Mouse (Mus musculus) heart, embryonic 15.5 days (tissue): ENCODE results near the gene Ppp1r12b. TPM values are rescaled to one million over a fixed set of nuclear protein-coding genes. Genes with fewer than 3 reads are reported as not detected.

Experiments
- ATAC-seq: fragments of 200-750 bp; cut with Nextera tagmentation; replicated peaks from 2 replicates; pipeline ENCODE4 v1.8.0; 2017; ENCODE audit warnings: low read depth, moderate TSS enrichment; ENCODE audit not compliant: insufficient number of reproducible peaks, insufficient read depth, low FRiP score
- H3K27ac ChIP-seq: fragments of 300-500 bp; sonication (generic); 2 replicates; pipeline ENCODE4 v1.5.1; 2015; ENCODE audit warnings: mild to moderate bottlenecking, inconsistent platforms
- H3K27me3 ChIP-seq: fragments of 300-500 bp; sonication (generic); 2 replicates; pipeline ENCODE4 v1.6.1; 2015; ENCODE audit warnings: inconsistent platforms
- H3K36me3 ChIP-seq: fragments of 300-500 bp; sonication (generic); 2 replicates; pipeline ENCODE4 v1.6.1; 2015; ENCODE audit warnings: mild to moderate bottlenecking, inconsistent platforms
- H3K4me1 ChIP-seq: fragments of 300-500 bp; sonication (generic); replicated peaks from 2 replicates; pipeline ENCODE4 v1.6.1; 2015; ENCODE audit warnings: inconsistent platforms
- H3K4me2 ChIP-seq: fragments of 300-500 bp; sonication (generic); 2 replicates; pipeline ENCODE4 v1.6.1; 2015; ENCODE audit warnings: inconsistent platforms, mild to moderate bottlenecking, moderate library complexity
- H3K4me3 ChIP-seq: fragments of 300-500 bp; sonication (generic); 2 replicates; pipeline ENCODE4 v1.5.1; 2015; ENCODE audit warnings: mild to moderate bottlenecking, inconsistent platforms
- H3K9ac ChIP-seq: fragments of 300-500 bp; sonication (generic); 2 replicates; pipeline ENCODE4 v1.6.1; 2015; ENCODE audit warnings: mild to moderate bottlenecking, inconsistent platforms
- H3K9me3 ChIP-seq: fragments of 300-500 bp; sonication (generic); replicated peaks from 2 replicates; pipeline ENCODE4 v1.6.1; 2016; ENCODE audit warnings: inconsistent platforms
- WGBS: fragments of 180-500 bp; shearing (Covaris S2); methylation state at CpG from one replicate; pipeline ENCODE4 v1.1.7; 2015; ENCODE audit warnings: mixed read lengths; 5-methylcytosine and 5-hydroxymethylcytosine counted together
- polyA plus RNA-seq: library from polyadenylated mRNA; unstranded; fragments of >200 nt; fragmentation: Nextera tagmentation; extraction: Ambion mirVana; gene quantifications from 2 replicates; pipeline ENCODE4 v1.2.1, GENCODE M21; 2015

Gene Ppp1r12b
- polyA plus RNA-seq, 1 experiment from 2014 or later = 26.0 TPM

GRCm38 (mm10) chr1:134774247-134774646 lies 181.5 kb downstream of the Ppp1r12b start:
- peak; percentile 44; the same call in 1 of the 2 replicates for ATAC-seq

GRCm38 (mm10) chr1:134773256-134773655 lies 182.5 kb downstream of the Ppp1r12b start:
- Histone ChIP-seq H3K36me3 (peaks cover 52% of the 10 kb centered on the region), H3K27me3 (no peaks in the 10 kb centered on the region), H3K4me3 (no peak overlapping the region), H3K4me1 (peaks cover 42% of the 10 kb centered on the region), H3K9ac (no peak overlapping the region), H3K27ac (peak overlapping the region; percentile 77), H3K4me2 (no peak overlapping the region), H3K9me3 (no peaks in the 10 kb centered on the region)
- ATAC-seq = no peak
- 63% methylated on average over 12 of the region's 12 CpGs for WGBS

More at GRCm38 (mm10) chr1:134774247-134774646, 181.5 kb downstream of the Ppp1r12b start:
- 62% methylated on average over 2 of the region's 2 CpGs for whole genome bisulfite sequencing
- H3K27ac ChIP-seq = peak overlapping the region; percentile 77
- no peaks in the 10 kb centered on the region for H3K9me3 ChIP-seq
- no peak overlapping the region for H3K9ac ChIP-seq
- peaks cover 43% of the 10 kb centered on the region for H3K4me1 ChIP-seq
- peaks cover 44% of the 10 kb centered on the region for H3K36me3 ChIP-seq
- no peaks in the 10 kb centered on the region for H3K27me3 ChIP-seq
- no peak overlapping the region for H3K4me2 ChIP-seq
- H3K4me3 ChIP-seq = no peak overlapping the region

DNA sequence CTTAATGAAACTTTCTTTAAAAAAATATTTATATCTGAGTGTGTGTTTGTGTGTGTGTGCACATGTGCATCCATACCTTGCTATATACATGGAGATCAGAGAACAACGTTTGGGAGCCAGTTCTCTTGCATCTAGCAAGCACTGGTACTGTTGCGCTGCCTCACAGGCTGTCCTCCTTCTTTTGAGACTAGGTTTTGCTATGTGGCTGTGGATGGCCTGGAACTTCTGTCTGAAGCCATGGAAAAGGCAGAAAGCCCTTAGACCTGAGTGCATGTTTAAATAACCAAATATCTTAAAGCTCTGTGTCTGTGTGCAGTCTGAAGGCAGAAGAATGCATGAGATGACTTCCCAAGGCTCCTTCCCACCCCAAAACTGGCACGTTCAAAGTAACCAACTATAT lies 182.9 kb downstream of the Ppp1r12b start:
- Histone ChIP-seq H3K9ac (no peak overlapping the region), H3K9me3 (no peaks in the 10 kb centered on the region), H3K4me3 (no peak overlapping the region), H3K27me3 (no peaks in the 10 kb centered on the region), H3K4me2 (no peak overlapping the region), H3K36me3 (peaks cover 53% of the 10 kb centered on the region), H3K27ac (peak overlapping the region; percentile 77; the same call in 1 of the 2 replicates), H3K4me1 (peaks cover 38% of the 10 kb centered on the region)
- ATAC-seq = no peak
- WGBS = 78% methylated on average over 3 of the region's 3 CpGs

GRCm38 (mm10) chr1:134771999-134772398 lies 183.7 kb downstream of the Ppp1r12b start:
- WGBS = 74% methylated on average over 7 of the region's 7 CpGs
- no peak for ATAC-seq
- Histone ChIP-seq H3K4me2 (no peak overlapping the region), H3K9me3 (no peaks in the 10 kb centered on the region), H3K4me3 (no peak overlapping the region), H3K27me3 (no peaks in the 10 kb centered on the region), H3K9ac (no peak overlapping the region), H3K4me1 (peaks cover 34% of the 10 kb centered on the region), H3K36me3 (peaks cover 61% of the 10 kb centered on the region), H3K27ac (peak overlapping the region; percentile 66)

DNA sequence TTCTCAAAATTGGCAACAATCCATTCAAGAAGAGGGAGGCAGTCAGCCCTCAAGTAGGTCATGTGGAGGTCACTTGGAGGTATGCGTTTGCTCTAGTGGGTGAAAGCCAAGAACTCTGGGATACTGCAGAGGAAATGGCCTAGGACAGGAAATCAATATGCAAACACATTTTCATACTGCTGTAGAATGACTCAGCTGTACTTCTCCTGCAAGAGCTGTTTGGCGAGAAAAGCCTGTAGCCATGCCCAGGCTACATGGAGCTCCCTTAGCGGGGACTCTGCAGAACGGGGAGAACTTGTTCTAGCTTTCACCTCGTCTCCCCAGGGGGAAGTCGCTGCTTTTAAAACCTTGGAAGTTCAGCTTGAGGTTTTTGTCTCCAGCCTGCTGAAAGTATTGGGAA lies 184.4 kb downstream of the Ppp1r12b start:
- no peaks in the 10 kb centered on the region for H3K27me3 ChIP-seq
- ATAC-seq = peak; percentile 52
- H3K36me3 ChIP-seq = peaks cover 58% of the 10 kb centered on the region
- H3K9me3 ChIP-seq = no peaks in the 10 kb centered on the region
- WGBS = 48% methylated on average over 6 of the region's 6 CpGs
- H3K9ac ChIP-seq = no peak overlapping the region
- H3K4me2 ChIP-seq = no peak overlapping the region
- no peak overlapping the region for H3K4me3 ChIP-seq
- H3K4me1 ChIP-seq = peaks cover 34% of the 10 kb centered on the region
- peak overlapping the region; percentile 66 for H3K27ac ChIP-seq

GRCm38 (mm10) chr1:134770312-134770711 lies 185.4 kb downstream of the Ppp1r12b start:
- peaks cover 35% of the 10 kb centered on the region for H3K4me1 ChIP-seq
- no peaks in the 10 kb centered on the region for H3K9me3 ChIP-seq
- no peaks in the 10 kb centered on the region for H3K27me3 ChIP-seq
- H3K4me2 ChIP-seq = no peak overlapping the region
- no peak for ATAC-seq
- H3K36me3 ChIP-seq = peaks cover 58% of the 10 kb centered on the region
- no peak overlapping the region for H3K9ac ChIP-seq
- H3K4me3 ChIP-seq = no peak overlapping the region
- H3K27ac ChIP-seq = peak overlapping the region; percentile 33; the same call in 1 of the 2 replicates
- WGBS = 94% methylated on average over 5 of the region's 5 CpGs

- Histone ChIP-seq H3K27me3 (no peaks in the 10 kb centered on the region), H3K36me3 (peaks cover 40% of the 10 kb centered on the region), H3K27ac (no peak overlapping the region), H3K4me3 (no peak overlapping the region), H3K4me2 (no peak overlapping the region), H3K9me3 (no peaks in the 10 kb centered on the region), H3K9ac (no peak overlapping the region), H3K4me1 (peaks cover 15% of the 10 kb centered on the region)
- no peak for ATAC-seq
- 85% methylated on average over 4 of the region's 4 CpGs for WGBS
Measured at GRCm38 (mm10) chr1:134766448-134766847, 189.3 kb downstream of the Ppp1r12b start.

- peaks cover 47% of the 10 kb centered on the region for H3K36me3 ChIP-seq
- H3K27ac ChIP-seq = peak overlapping the region; percentile 43
- 0 out of 2 replicates have a peak, but pooled peaks have one; percentile 53 for ATAC-seq
Measured at GRCm38 (mm10) chr1:134764831-134765458, 190.8 kb downstream of the Ppp1r12b start.

DNA sequence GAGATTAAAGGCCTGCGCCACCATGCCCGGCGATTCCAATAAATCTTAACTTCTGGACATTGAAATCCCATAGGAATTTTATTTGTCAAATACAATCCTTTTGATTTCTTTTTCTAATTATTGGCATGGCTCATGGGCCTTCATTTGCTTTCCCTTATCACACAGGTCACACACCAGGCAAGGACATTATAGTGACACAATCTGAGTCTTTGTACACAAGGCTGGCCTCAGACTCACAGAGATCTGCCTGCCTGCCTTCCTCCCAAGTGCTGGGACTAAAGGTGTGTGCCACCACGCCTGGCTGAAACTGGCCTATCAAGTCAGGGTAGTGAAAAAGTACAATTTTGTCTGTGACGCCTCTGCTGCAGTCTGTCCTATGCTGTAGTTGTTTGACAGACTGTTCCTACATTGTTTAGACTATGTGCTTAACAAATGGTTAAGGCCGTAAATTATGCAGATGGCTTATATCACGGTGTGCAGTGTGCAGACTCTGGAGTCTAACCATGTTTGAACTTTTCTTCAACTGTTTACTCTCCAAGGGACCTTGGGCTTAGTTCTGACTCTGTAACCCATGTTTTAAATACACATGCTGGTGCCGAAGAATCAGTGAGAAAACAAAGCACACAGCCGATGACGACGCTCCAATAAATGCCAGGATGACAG lies 191.8 kb downstream of the Ppp1r12b start:
- no peak overlapping the region for H3K9ac ChIP-seq
- ATAC-seq = no peak
- H3K27ac ChIP-seq = no peak overlapping the region; the same call in 1 of the 2 replicates

More at GRCm38 (mm10) chr1:134764831-134765458, 190.8 kb downstream of the Ppp1r12b start:
- H3K4me3 ChIP-seq = no peak overlapping the region
- 61% methylated on average over 7 of the region's 7 CpGs for WGBS
- H3K4me1 ChIP-seq = peaks cover 10% of the 10 kb centered on the region; the same call in 1 of the 2 replicates
- H3K4me2 ChIP-seq = no peak overlapping the region
- no peaks in the 10 kb centered on the region for H3K9me3 ChIP-seq
- no peak overlapping the region for H3K9ac ChIP-seq
- H3K27me3 ChIP-seq = no peaks in the 10 kb centered on the region

DNA sequence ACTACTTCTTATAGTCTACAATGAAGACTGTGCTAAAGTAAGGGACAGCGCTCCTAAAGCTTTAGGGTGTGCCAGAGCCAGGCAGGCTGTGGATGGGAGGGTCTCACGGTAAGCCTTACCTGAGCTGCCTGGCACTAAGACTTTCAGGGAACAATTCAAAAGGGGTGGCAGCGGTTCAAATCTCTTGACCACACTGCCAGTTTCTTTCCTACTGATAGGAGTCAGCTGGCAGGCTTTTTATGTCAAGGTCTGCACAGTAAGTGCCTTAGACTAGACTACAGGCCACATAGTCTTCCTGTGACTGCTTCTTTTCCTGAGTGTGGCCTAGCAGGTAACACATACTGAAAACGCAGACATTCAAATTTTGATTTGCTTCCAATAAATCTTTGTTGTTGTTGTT lies 192.5 kb downstream of the Ppp1r12b start:
- no peak overlapping the region for H3K27ac ChIP-seq
- peaks cover 42% of the 10 kb centered on the region for H3K36me3 ChIP-seq
- H3K4me2 ChIP-seq = no peak overlapping the region
- H3K9me3 ChIP-seq = no peaks in the 10 kb centered on the region
- no peak for ATAC-seq
- no peak overlapping the region for H3K4me3 ChIP-seq
- H3K27me3 ChIP-seq = no peaks in the 10 kb centered on the region
- H3K4me1 ChIP-seq = peaks cover 10% of the 10 kb centered on the region; the same call in 1 of the 2 replicates
- WGBS = 90% methylated on average over 4 of the region's 4 CpGs
- H3K9ac ChIP-seq = no peak overlapping the region

More for the DNA sequence above, 191.8 kb downstream of the Ppp1r12b start:
- 77% methylated on average over 11 of the region's 11 CpGs for WGBS
- Histone ChIP-seq H3K9me3 (no peaks in the 10 kb centered on the region), H3K27me3 (no peaks in the 10 kb centered on the region), H3K36me3 (peaks cover 49% of the 10 kb centered on the region), H3K4me2 (no peak overlapping the region), H3K4me1 (peaks cover 10% of the 10 kb centered on the region; the same call in 1 of the 2 replicates), H3K4me3 (no peak overlapping the region)

- Histone ChIP-seq H3K4me1 (peaks cover 16% of the 10 kb centered on the region), H3K27ac (no peak overlapping the region), H3K9ac (no peak overlapping the region), H3K4me2 (no peak overlapping the region), H3K9me3 (no peaks in the 10 kb centered on the region), H3K36me3 (peaks cover 38% of the 10 kb centered on the region), H3K27me3 (no peaks in the 10 kb centered on the region), H3K4me3 (no peak overlapping the region)
- WGBS = 76% methylated on average over 7 of the region's 7 CpGs
- ATAC-seq = no peak
Measured at GRCm38 (mm10) chr1:134761534-134761933, 194.2 kb downstream of the Ppp1r12b start.
